Mouse (Mus musculus) layer of hippocampus, postnatal 14 days (tissue): ENCODE data around the gene Csf2rb2. TPM values are rescaled to one million over a fixed set of nuclear protein-coding genes. Genes with fewer than 3 reads are reported as not detected.
"Not testable (repeated sequence)": the region's sequence is repeated elsewhere in the genome, so short reads cannot be mapped to it uniquely, and the experiment has no call there.

Experiments
- DNase-seq, 2 experiments: peaks; one replicate each; pipeline ENCODE4 v3.0.0; 2021 to 2022; ENCODE audit warnings: low spot score in 2 of 2, mixed read lengths in 1 of 2
- total RNA-seq, 2 experiments: library from RNA; stranded (reverse); gene quantifications; 2 replicates each; pipeline ENCODE4 v1.2.3; 2021

Gene Csf2rb2
- total RNA-seq, 2 experiments from 2014 or later, result 2.3 to 2.7 TPM

- not testable (repeated sequence) for DNase-seq
These were observed 13.0 kb upstream of the Csf2rb2 start for GRCm38 (mm10) chr15:78318338-78319171.

DNA sequence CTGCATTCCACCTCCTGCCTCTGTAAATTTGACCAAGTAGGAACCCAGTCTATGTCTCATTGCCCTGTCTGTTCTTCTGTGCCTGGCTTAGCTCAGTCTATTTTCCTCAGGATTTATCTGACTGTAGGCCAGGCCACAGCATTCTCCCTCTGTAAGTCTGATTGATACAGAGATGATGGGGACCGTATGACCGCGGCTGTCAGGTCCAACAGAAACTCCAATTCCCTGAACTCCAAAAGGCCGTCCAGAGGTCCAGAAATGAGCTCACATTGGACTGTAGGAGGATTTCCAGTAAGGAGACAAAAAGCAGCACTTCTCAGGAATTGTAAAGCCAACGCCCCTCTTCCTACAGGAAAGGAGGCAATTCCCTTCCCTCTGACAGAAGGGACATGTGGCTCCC is 8.1 kb upstream of the Csf2rb2 start:
- not testable (repeated sequence) for DNase-seq

DNA sequence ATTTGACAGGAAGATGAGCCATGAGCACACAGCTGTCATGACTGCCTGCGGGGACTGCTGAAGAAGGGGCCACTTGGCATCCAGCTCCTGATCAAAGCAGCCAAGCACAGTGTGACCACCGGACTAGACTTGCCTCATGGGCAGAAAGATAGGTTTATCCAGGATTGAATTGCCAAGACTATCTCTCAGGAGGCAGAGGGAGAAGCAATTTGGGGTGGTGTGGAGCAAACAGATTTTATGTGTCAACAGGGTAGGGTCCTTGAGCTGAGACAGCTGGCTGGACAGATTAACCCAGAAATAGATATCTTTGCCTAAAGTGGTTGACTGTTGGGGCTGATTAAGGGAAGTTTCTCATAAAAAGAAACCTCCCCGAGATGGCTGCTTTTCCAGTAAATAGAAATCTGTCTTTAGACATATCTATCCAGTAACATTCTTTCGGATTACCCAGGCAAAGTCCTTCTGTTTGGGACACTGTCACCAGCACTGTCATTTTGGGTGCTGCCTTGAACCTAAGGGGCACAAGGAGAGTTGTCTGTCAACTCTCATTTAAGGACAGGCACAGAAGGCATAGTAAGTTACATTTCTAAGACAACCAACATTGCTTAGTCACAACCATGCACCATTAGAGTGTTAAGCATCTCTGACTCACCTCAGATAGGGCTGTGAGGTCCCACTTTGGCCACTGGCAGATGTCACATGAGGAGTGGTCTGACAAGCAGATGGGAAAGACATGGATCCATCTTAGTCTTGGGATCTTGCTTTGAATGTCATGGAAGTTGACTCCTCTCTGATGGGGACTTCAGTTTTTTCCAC is 7.1 kb upstream of the Csf2rb2 start:
- DNase-seq, result not testable (repeated sequence)

DNA sequence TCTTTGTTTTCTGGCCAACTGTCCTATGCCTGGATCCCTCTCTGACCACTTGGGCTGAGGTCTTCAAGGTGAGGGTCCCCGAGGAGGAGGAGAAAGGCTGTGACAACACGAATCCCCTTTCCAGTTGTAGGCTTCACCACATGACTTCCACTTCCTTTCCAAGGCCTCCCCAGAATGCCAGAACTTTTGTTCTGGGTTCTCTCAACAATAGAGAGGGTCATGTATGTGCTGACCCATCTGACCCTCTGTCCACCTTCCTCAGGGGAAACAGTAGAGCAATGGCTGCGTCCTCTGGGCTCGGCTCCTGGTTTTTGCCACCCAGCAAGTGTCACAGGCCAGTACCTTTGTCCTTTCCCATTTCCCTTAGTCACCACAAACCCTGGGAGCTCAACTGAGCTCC is 5.5 kb upstream of the Csf2rb2 start:
- no peak for DNase-seq

DNA sequence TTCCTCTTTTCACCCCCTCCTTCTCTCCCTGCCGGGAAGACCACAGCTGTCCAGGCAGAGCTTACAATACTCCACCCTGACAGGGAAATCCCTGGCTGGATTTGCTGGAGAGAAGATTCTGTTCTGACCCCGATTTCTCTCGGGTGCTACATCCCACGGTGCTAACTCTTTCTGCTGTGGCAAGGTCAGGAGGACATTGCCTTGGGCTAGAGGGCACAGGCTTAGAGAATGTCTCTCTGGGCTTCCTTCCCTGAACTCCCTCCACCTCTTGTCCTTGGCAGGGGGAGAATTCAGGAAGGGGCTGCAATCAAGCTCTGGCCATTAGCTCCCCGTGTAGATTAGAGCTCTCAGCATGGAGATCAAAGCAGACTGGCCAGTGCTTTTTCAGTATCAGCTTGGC is 4.3 kb upstream of the Csf2rb2 start:
- DNase-seq, result no peak

DNA sequence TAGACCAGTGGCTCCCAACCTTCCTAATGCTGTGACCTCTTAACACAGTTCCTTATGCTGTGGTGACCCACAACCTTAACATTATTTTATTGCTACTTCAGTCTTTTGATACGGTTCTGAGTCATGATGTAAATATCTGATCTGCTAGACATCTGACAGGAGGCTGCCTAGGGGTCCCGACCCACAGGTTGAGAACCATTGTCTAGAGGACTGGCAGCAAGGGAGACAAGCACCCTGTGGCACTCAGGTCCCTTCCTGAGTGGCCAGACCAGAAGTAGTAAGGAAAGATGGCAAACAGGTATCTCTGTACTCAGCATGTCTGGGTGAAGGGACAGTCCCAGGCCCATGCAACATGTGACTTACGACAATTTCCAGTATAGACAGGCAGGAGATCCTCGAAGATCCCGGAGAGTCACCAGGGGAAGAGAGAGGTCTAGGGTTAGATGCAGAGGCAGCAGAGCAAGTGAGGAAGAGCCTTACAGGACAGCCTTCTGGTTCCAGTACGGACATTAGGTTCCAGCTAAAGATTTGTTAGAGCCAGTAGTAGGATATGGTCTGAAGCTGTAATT is 1.8 kb downstream of the Csf2rb2 start:
- DNase-seq, result no peak

DNA sequence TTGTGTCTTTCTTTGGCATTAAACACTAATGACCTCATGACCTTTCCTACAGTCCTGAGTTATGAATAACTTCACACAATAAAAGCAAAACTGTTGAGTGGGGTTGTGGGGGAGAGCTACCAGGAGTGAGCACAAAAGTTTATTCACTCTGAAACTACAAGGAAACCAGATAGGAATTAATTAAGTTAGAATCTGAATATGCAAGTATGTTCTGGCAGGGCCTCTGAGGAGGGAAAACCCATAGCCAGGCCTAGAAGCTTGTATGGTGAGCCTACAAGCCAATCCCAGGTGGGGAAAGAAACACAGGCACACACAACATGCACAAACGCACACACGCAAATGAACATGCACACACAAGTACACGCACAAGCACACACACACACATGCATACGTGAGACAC is 2.8 kb downstream of the Csf2rb2 start:
- no peak for DNase-seq

- no peak for DNase-seq
These were observed 4.7 kb downstream of the Csf2rb2 start for GRCm38 (mm10) chr15:78300773-78301172.

DNA sequence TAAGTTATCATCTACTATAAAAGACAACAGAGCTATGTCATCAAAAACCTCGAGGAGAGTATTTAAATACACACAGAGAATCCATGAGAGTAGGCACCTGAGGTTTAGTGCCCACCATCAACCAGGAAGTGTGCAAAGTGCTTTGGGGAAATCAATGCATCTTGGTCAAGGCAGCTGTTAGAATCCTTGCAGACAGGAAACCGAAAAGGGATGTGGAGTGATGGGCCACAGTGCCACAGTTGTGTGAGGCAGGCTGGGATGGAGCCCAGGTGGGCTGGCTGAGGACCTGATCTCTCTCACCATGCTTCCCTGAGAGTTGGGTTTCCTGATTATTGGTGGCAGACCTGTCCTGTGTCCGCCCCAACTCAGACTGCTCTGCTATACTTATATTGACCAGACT is 5.9 kb downstream of the Csf2rb2 start:
- no peak for DNase-seq

- no peak for DNase-seq
These were observed 7.0 kb downstream of the Csf2rb2 start for GRCm38 (mm10) chr15:78298558-78298957.

DNA sequence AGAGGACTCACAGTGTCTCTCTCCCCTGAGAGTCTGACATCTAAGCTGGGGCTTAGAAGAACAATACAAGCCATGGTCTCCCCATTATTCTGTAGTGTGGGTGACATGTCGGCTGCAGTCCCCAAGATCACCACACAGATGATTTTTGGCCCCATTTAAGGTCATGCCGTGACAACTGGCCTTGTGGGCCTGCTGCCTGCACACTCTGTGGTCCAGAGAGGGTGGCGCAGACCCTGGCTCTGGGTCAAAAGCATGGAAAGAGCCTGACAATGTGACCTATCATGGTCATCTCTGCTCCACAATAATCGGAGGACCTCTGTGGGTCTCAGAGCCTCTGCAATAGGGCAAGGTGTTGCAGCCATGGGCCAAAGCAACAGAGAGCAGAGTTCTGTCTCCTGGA is 11.8 kb downstream of the Csf2rb2 start:
- DNase-seq, result no peak

- DNase-seq, result not testable (repeated sequence)
These were observed 12.3 kb downstream of the Csf2rb2 start for GRCm38 (mm10) chr15:78293228-78293627.

DNA sequence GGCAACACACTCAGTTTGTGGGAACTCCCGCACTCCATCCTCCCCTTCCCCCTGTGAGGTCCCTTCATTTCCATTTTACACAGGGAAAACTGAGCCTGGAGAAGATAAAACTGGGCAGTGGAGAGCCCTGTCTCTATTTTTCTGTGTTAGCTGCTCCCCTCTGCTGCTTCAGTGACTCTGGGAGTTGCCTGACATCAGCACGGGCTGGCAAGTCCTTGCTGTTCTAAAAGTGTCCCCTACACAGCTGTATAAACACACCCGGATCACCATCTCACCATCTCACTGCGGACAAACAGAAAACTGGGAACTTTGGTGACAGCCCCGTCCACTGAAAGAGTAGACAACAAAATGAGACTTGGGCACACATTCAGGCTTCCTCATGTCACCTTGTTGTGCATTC is 15.7 kb downstream of the Csf2rb2 start:
- DNase-seq, result not testable (repeated sequence)

- no peak for DNase-seq
These were observed 17.6 kb downstream of the Csf2rb2 start for GRCm38 (mm10) chr15:78287941-78288340.

DNA sequence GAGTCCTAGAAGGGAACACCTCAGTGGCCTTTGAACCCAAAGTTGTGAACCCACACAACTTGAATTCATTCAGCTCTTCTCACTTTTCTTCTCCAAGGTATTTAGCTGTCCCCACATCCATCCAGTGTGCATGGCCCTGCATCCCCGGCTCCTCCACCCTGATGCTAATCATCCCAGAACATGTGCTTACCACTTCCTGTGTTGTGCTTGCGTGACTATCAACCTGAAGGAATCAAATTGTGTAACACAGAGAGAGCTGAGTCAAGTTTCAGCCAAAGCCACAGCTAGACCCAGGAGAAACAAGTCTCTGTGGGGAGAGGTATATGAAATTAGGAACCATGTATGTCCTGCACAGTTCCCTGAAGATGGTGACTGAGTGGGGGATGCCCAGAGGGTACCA is 27.2 kb downstream of the Csf2rb2 start:
- no peak for DNase-seq

GRCm38 (mm10) chr15:78271208-78271607 is 34.3 kb downstream of the Csf2rb2 start:
- no peak for DNase-seq

DNA sequence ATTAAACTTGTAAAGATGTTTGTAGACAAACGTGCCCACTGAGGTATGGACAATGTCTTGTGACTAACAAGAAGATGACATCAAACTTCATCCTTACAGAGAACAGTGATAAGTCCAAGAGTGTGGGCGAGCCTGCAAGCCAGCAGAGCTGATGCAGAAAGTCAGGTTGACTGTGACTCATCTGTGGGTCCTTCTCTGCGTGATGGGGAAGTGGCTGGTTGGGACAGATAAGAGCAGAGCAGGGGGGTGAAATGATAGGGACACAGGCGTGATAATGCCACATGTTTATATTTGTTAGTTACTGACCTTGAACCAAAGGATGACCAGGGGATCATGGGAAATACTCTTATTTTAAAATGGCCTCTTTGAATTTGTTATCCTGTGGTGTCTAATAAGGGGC is 37.7 kb downstream of the Csf2rb2 start:
- DNase-seq, result no peak

DNA sequence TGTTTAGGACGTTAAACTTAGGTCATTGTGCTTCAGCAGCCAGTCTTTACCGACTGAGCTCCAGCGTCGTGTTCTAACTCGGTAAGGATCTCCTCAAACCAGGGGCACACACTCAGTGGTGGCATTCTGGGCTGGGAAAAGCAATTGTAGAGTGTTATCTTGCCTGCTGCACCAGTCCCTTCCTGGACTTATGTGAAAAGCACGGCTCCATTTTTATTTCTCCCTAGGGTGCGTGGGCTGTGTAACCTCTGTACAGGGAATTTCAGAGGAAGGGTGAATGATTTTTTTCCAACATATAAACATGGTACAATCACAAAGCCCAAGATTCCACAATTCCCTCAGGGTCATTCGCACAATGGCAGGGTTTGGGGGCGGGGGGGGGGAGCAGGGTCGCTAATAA is 38.1 kb downstream of the Csf2rb2 start:
- no peak for DNase-seq

GRCm38 (mm10) chr15:78263286-78263685 is 42.2 kb downstream of the Csf2rb2 start:
- no peak for DNase-seq

GRCm38 (mm10) chr15:78260668-78261333 is 44.7 kb downstream of the Csf2rb2 start:
- DNase-seq, result no peak

GRCm38 (mm10) chr15:78258246-78258865 is 47.2 kb downstream of the Csf2rb2 start:
- DNase-seq, result peak in 1 of 2 experiments; percentile 18
